Mouse (Mus musculus) testis, adult 2 months (tissue): ENCODE measurements around the gene Zfp114. TPM values are rescaled to one million over a fixed set of nuclear protein-coding genes. Genes with fewer than 3 reads are reported as not detected.

Experiments
- H3K27ac ChIP-seq: fragments of 200-500 bp; 2 replicates; pipeline ENCODE4 v1.5.1; 2012; ENCODE audit warnings: low read depth, low read length; ENCODE audit not compliant: control insufficient read depth, insufficient read depth
- H3K27me3 ChIP-seq: fragments of 200-500 bp; 2 replicates; pipeline ENCODE4 v1.6.1; 2012; ENCODE audit warnings: mild to moderate bottlenecking, low read length, moderate library complexity; ENCODE audit not compliant: control insufficient read depth, insufficient read depth
- H3K36me3 ChIP-seq: fragments of 200-500 bp; 2 replicates; pipeline ENCODE4 v1.6.1; 2012; ENCODE audit warnings: mild to moderate bottlenecking, low read length; ENCODE audit not compliant: control insufficient read depth, insufficient read depth
- H3K4me1 ChIP-seq: fragments of 200-500 bp; 2 replicates; pipeline ENCODE4 v1.6.1; 2012; ENCODE audit warnings: low read length; ENCODE audit not compliant: control insufficient read depth, insufficient read depth
- H3K4me3 ChIP-seq: fragments of 200-500 bp; 2 replicates; pipeline ENCODE4 v1.5.1; 2012; ENCODE audit warnings: low read depth, mild to moderate bottlenecking, low read length, moderate library complexity, mixed read lengths; ENCODE audit not compliant: control insufficient read depth
- CTCF ChIP-seq: fragments of 200-500 bp; IDR thresholded peaks from 2 replicates; pipeline ENCODE4 v1.5.1; 2012; ENCODE audit warnings: low read depth, mild to moderate bottlenecking, inconsistent platforms, low read length, moderate library complexity; ENCODE audit not compliant: control insufficient read depth, insufficient read depth, insufficient replicate concordance
- POLR2A ChIP-seq: fragments of 200-500 bp; IDR thresholded peaks from 2 replicates; pipeline ENCODE4 v1.6.1; 2012; ENCODE audit warnings: low read depth, mild to moderate bottlenecking, inconsistent platforms, low read length, moderate library complexity; ENCODE audit not compliant: control insufficient read depth
- polyA plus RNA-seq: library from polyadenylated mRNA; depleted of rRNA; stranded (reverse); fragments of >200 nt; gene quantifications from 2 replicates; pipeline ENCODE4 v1.2.3, GENCODE M21; 2012; rRNA removed

Gene Zfp114
- polyA plus RNA-seq, 1 experiment: 0.11 TPM

GRCm38 (mm10) chr7:24208282-24208886 lies 33.5 kb downstream of the Zfp114 start:
- Histone ChIP-seq H3K27ac (no peak overlapping the region), H3K4me3 (no peak overlapping the region), H3K36me3 (no peaks in the 10 kb centered on the region), H3K4me1 (peaks cover 8% of the 10 kb centered on the region), H3K27me3 (no peaks in the 10 kb centered on the region)
- TF ChIP-seq POLR2A: no peak
- TF ChIP-seq CTCF: no peak

GRCm38 (mm10) chr7:24210296-24210695 lies 35.4 kb downstream of the Zfp114 start:
- H3K4me3 ChIP-seq: no peak overlapping the region
- H3K27me3 ChIP-seq: no peaks in the 10 kb centered on the region
- H3K36me3 ChIP-seq: no peaks in the 10 kb centered on the region
- H3K4me1 ChIP-seq: peaks cover 8% of the 10 kb centered on the region
- TF ChIP-seq POLR2A (no peak), CTCF (no peak)
- H3K27ac ChIP-seq: no peak overlapping the region

GRCm38 (mm10) chr7:24211343-24211742 lies 36.5 kb downstream of the Zfp114 start, which contains the start of gene Zfp111:
Gene Zfp111, minus strand, starts transcription at chr7:24211443.
- Histone ChIP-seq H3K4me3 (no peak within 1 kb of the TSS), H3K27me3 (no peaks in the 10 kb centered on the region), H3K36me3 (no peaks in the 10 kb centered on the region), H3K4me1 (peaks cover 8% of the 10 kb centered on the region), H3K27ac (no peak within 1 kb of the TSS)
- TF ChIP-seq POLR2A: no peak
- TF ChIP-seq CTCF: no peak

Other genes with a start within 250 kb of the Zfp114 start
- not detected in 2 replicates for gene Vmn1r179, start 248.1 kb upstream of the Zfp114 start, polyA plus RNA-seq
- gene Vmn1r180, start 224.4 kb upstream of the Zfp114 start, polyA plus RNA-seq: not detected in 2 replicates
- 0.82 and 2.4 TPM in 2 replicates for gene Vmn1r181, start 200.4 kb upstream of the Zfp114 start, polyA plus RNA-seq
- gene V1rd19, start 173.4 kb upstream of the Zfp114 start, polyA plus RNA-seq: 0.07 TPM in 1 of 2 replicates, not detected in the other
- gene Vmn1r183, start 121.8 kb upstream of the Zfp114 start, polyA plus RNA-seq: 0.01 and 0.04 TPM in 2 replicates
- 7.3 TPM in 2 replicates for gene Zfp180, start 93.1 kb upstream of the Zfp114 start, polyA plus RNA-seq
- gene Zfp112, start 62.7 kb upstream of the Zfp114 start, polyA plus RNA-seq: 0.46 and 0.67 TPM in 2 replicates
- 1.4 and 1.5 TPM in 2 replicates for gene Zfp235, start 40.9 kb upstream of the Zfp114 start, polyA plus RNA-seq
- gene Zfp111, start 36.4 kb downstream of the Zfp114 start, polyA plus RNA-seq: 0.57 and 0.67 TPM in 2 replicates
- 0.70 and 0.84 TPM in 2 replicates for gene Zfp109, start 62.5 kb downstream of the Zfp114 start, polyA plus RNA-seq
- 0.26 and 0.31 TPM in 2 replicates for gene Zfp108, start 79.7 kb downstream of the Zfp114 start, polyA plus RNA-seq
- gene Zfp93, start 95.4 kb downstream of the Zfp114 start, polyA plus RNA-seq: 3.9 and 4.6 TPM in 2 replicates
- gene Zfp61, start 126.2 kb downstream of the Zfp114 start, polyA plus RNA-seq: 12.1 and 12.4 TPM in 2 replicates
- 10.5 and 10.8 TPM in 2 replicates for gene Zfp94, start 141.6 kb downstream of the Zfp114 start, polyA plus RNA-seq
- gene Tescl, start 158.9 kb downstream of the Zfp114 start, polyA plus RNA-seq: 277 and 339 TPM in 2 replicates
- gene Lypd5, start 174.1 kb downstream of the Zfp114 start, polyA plus RNA-seq: 1.7 and 2.3 TPM in 2 replicates
- gene Kcnn4, start 195.2 kb downstream of the Zfp114 start, polyA plus RNA-seq: 2.5 and 3.8 TPM in 2 replicates
- 151 and 171 TPM in 2 replicates for gene Smg9, start 224.6 kb downstream of the Zfp114 start, polyA plus RNA-seq